Mouse (Mus musculus) liver, postnatal 0 days (tissue): ENCODE measurements at regions not wholly inside any gene's neighbourhood (a gene's known extent, or its start where the extent isn't known, plus 50 kb on each side); places are given as distances from the start of the nearest gene placed in this dataset.
A peak's percentile ranks its signal among the peaks of the same experiment; 100 is the strongest.

Source experiments
- CTCF ChIP-seq: sonication (generic); IDR thresholded peaks from 2 replicates; pipeline ENCODE4 v1.5.1; 2016; ENCODE audit warnings: antibody characterized with exemption, low read depth
- EP300 ChIP-seq: IDR thresholded peaks from 2 replicates; pipeline ENCODE4 v1.6.1; 2016; ENCODE audit warnings: antibody characterized with exemption, low read depth, mild to moderate bottlenecking

DNA sequence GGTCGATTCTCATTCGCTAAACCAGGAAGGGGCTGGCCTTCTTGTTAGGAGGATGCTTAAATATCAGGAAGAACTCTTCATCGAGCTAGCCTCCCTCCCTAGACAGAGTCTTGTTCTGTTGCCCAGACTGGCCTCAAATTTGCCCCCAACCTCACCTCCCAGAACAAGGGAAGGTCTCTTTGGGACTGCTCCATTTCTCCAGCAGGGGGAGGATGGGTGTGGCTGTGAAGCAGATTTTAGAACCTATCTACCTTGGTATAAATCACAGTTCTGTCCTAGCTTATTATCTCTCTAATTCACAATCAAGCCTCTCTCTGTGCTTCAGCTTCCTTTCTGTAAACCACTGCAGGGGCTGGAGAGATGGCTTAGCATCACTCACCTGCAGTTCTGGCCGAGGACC is 75.1 kb downstream of the Dmrta2 start:
- TF ChIP-seq CTCF, result peak; percentile 26; the same call in 1 of the 2 replicates
- no peak for TF ChIP-seq EP300
